Mouse (Mus musculus) cerebral cortex, adult 2 months (tissue): ENCODE data around the gene Fbxl5.

Experiments used
- WGBS: fragments of 180-500 bp; shearing (Covaris S2); methylation state at CpG from one replicate; pipeline ENCODE4 v1.1.7; 2018; 5-methylcytosine and 5-hydroxymethylcytosine counted together

Gene Fbxl5

DNA sequence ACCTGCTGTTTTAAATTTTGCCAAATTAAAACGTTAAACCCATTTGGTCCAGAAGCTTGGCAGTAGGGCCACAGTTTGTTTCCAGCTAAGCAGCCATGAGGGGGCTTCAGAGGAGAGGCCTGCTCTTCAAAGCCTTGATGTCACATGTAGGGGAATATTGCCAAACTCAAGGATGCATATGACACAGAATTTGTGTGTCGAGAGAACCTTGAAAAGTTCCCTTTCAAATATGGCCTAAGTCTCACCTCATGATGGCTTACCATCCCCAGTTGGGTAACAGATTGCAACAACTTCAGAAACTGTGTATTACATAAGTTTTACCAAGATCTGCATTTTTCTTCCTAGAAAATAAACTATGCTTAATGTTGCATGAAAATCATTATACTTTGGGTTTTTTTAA lies 5.4 kb upstream of the Fbxl5 start:
- 79% methylated on average over 2 of the region's 2 CpGs for WGBS

DNA sequence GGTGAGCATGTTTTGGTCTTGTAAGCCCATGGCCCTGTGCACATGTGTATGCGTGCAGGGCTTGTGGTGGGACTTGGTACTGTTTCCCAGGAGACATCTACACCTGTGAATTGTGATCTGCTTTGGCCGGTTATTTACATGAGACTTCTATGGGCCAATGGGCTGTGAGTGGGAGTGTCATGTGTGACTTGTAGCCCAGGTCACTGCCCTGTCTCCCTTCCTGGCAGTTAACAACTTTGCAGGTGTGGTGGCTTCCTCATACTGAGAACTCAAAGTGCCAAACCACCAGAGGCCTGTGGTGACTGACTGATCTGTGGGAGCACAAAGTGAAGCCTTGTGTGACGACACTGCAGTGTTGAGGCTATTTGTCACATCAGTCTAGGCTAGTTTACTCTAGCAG lies 3.1 kb upstream of the Fbxl5 start:
- WGBS: 90% methylated on average over 3 of the region's 3 CpGs

DNA sequence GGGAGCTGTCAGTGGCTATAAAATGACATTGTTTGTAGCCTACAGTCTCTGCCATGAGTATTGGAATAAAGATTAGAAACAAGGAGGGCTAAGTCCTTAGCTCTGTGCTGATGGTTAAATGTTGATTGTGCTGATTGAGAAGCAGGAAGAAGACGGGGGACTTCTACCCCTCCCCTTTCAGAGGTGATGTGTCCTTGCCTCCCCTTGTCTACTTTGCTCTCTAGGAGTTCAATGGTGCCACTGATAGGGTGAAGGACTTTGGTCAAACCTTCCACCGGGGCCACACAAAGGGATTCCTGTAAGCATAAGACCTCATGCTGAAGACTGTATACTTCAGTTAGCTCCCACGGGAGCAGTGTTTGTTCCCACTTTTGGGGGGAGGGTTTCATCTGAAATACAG lies 1.4 kb upstream of the Fbxl5 start:
- WGBS: 74% methylated on average over 3 of the region's 3 CpGs

DNA sequence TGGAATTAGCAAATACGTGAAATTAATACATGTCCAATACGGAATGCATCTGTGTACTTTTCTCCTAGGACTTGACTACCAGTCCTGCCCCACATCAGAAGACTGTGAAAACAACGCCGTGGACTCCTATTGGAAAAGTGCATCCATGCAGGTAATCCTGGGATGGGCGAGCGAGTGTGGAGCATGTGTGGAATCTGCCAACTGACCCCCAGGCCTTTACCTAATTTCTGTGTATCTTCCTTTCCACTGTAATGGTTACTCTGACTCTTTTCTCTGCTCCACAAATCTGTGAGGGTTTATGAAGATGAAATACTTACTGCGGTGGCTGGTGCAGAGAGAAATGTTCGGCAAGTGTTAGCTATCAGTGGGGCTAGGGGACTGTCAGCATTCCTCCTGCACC lies 761 bp upstream of the Fbxl5 start:
- WGBS: 92% methylated on average over 8 of the region's 8 CpGs

DNA sequence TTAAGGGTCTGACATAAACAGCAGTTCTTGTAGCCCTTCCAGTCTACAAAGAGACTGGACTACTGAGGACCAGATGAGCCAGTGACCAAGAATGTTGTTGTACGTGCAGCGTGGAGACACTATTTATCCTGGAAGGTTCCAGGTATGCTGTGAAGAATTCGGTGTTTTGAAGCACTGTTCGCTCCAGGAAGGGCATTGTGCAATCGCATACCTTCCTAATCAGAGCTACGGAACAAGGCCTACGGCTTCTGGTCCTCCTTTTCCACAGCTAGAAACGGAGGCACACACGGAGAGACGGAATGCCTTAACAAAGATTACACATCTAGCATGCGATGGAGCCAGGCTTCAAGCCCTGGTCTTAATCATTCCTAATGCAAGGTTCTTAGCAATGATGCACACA lies 653 bp downstream of the Fbxl5 start:
- 89% methylated on average over 11 of the region's 11 CpGs for WGBS

DNA sequence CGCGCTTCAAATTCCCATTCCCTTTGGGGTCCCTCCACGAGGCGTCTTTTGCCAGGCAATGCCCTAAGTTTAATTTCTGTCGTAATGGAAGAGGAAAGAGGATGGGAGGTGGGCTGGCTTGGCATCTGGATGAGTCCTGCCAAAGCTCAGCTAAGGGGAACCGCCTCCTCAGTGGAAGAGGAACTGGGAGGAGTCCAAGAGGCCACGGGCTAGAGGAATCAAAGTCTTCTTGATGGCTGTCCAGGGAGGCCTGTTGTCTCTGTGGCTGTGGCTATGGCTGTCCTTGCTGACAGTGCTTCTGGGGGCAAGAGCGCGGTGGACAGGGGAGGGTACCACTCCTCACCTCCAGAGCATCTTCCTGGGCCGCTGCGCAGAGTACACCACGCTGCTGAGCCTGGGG lies 2.7 kb downstream of the Fbxl5 start, which contains the start of gene Bst1:
Bst1 (plus strand) TSS at position 191 of the 400 bp plus-strand sequence.
- 66% methylated on average over 12 of the region's 12 CpGs for WGBS

DNA sequence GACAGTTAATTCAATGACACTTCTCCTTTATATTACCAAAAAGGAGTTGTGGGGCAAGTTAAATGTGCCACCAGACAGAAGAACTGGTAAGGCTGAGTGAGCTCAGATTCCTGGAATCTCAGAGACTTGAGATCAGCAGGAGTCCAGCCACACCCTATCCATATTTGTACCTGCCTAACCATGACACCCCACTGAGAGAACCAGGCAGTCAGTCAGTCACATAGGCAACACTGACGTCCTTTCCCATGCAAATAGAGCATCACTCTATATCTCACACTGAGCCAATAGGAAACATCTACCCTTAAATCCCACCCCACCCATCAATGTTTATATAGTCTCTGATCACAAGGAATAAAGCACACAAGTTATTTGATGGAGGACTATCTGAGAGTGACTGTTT lies 5.7 kb downstream of the Fbxl5 start:
- WGBS: 66% methylated on average over 1 of the region's 1 CpGs

DNA sequence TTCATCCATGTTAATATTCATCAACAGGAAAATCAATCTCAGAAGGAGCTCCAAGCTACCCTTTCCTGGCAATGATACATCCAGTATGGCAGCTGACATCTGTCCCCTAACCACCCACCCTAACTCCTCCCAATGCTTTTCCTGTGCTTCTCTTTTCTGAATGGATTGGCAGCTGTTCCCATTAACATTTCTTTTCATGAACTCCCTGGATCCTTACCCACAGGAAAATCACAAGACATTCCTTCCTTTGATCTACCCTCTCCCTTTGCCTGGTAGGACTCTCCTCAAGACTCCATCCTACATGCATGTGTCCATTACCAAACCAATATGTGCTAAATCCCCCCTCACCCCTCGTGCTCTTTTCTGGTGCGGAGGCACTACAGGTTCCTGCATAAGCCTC lies 6.9 kb downstream of the Fbxl5 start:
- WGBS: 89% methylated on average over 2 of the region's 2 CpGs

DNA sequence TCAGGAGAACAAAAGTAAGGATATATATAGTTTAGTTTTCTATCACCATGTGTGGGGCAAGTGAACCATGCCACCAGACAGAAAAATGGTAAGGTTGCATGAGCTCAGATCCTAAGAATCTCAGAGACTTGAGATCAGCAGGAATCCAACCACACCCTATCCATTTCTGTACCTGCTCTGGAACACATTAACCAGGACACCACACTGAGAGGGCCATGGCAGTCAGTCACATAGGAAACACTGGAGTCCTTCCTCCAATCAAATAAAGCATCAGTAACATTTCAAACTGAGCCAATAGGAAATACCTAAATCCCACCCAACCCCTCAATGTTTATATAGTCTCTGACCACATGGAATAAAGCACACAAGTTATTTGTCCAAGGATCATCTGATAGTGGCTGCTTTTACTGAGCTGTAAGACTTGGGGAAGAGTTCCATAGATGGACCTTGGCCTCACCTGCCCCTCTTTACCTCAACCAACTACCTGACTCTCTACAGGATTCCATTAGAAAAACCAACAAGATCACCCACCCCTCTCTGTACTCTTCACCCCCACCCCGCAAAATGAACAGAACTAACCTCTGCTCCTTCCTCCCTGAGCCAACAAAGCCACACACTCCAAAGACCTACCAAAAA lies 10.9 kb downstream of the Fbxl5 start:
- 92% methylated on average over 1 of the region's 1 CpGs for WGBS

DNA sequence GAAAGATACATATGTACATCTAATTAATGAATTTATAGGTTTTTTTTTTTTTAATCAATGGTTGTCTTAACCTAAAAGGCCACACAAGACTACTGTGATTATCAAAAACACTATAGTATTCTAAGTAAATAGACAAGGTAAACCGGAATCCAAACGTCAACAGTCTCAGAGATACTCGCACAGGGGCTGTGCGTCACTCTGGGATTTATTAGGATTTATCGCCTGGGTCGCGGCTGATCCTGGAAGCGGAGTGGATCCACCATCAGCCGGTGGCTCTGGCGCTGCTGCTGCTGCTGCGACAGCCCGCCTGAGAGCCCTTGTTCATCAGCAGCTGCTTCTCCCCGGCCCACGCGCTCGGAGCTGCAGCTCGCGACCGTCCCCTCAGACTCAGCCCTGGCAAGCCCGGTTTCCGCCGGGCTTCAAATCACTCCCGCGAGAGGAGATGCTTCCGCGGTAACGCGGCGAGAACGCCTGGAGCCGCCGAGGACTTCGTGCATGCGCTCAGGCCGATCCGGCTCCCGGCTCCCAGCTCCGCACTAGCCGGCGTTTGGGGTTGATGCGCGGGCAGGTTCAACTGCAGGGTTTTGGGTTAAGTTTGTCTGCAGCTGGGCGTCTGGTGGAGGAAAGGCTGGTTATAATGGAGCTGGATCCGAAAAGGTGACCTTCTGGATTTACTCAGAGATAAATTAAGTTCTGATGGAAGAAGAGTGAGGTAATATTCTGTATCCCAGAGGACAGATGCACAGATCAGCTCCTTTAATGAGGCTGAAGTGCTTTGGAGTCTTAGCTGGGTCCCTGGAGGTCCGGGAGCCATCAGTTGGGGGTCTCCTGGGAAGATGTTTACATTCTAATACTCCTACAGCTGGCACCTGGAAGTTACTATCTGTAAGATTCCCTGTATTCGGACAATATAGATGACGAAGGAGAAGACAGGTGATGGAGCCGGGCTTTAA lies 13.4 kb downstream of the Fbxl5 start:
- WGBS: 5% methylated on average over 48 of the region's 48 CpGs

DNA sequence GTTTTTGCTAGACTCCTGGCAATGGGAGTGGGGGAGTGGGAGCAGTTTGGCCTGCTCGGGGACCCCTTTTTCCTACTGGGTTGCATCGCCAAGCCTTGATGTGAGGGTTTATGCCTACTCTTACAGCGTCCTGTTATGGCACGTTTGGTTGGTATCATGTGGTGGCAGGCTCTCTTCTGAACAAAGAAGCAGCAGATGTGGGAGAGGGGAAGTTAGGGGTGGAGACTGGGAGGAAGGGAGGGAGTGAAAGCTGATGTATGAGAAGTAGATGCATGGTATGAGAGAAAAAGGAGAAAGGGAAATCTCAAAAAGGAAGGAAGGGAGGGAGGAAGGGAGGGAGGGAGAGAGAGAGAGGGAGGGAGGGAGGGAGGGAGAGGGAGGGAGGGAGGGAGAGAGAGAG lies 14.5 kb downstream of the Fbxl5 start:
- WGBS: 75% methylated on average over 4 of the region's 4 CpGs

DNA sequence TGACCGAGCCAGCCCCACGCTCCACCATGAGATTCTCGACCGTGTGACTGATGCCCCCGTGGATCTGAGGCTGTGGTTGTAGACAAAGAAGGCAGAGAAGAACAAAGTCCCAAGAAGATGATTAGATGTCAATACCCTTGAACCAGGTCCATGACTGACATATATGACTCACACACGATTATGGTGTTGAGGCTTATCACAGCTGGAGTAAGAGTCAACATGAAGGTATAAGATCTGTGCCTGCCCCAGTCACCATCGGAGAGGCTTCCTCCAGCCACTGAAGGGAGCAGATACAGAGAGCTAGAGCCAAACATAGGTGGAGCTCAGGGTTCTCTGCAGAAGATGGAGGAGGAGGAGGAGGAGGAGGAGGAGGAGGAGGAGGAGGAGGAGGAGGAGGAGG lies 15.1 kb downstream of the Fbxl5 start:
- 96% methylated on average over 7 of the region's 7 CpGs for WGBS

DNA sequence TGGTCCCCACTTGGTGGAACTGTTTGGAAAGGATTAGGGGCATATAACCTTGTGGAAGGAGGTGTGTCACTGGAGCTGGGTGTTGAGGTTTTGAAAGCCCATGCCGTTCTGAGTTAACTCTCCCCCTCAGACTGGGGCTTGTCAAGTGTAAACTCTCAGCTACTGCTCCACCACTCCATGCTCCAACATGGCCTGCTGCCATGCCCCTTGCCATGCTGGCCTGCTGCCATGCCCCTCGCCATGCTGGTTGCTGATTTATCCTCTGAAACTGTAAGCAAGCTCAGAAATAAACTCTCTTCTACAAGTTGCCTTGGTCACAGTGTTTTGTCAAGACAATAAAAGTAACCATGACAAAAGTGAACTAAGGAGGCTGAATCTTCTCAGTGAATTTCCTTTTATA lies 16.0 kb downstream of the Fbxl5 start:
- 60% methylated on average over 2 of the region's 2 CpGs for WGBS

DNA sequence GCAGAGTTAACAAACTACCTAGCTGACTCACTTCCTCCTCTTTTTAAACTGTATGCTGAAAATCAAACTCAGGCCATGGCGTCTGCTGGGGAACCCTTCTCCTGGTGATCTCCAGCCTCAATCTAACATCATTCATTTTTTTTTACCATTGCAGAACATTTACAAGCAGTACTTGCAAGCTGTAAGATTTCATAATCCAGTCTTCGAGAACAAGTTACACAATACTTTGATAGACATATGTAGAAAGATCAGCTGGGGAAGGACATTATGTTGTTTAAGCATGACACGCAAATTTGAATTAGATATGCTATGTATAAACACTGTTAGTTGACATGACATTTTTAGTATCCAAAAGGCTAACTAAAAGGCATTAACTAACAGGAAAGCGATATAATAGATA lies 19.6 kb downstream of the Fbxl5 start:
- WGBS: 85% methylated on average over 4 of the region's 4 CpGs

DNA sequence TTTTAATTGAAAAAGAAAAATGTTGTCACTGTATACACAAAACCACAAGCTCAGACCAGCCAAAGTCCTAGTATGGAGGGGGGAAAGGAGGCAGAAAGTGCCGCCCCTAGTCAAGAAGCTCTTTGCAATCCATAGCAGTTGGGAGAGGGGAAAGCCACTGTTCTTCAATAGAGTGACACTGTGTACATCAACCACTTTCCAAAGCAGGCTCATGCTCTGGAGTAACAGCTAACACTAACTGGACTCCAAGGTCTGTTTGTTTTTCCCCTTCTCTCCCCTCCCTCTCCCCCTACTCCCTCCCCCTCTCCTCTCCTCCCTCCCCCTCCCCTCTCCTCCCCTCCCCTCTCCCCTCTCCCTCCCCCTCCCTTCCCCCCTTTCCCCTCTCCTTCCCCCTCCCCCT lies 20.7 kb downstream of the Fbxl5 start:
- WGBS: 87% methylated on average over 1 of the region's 1 CpGs

DNA sequence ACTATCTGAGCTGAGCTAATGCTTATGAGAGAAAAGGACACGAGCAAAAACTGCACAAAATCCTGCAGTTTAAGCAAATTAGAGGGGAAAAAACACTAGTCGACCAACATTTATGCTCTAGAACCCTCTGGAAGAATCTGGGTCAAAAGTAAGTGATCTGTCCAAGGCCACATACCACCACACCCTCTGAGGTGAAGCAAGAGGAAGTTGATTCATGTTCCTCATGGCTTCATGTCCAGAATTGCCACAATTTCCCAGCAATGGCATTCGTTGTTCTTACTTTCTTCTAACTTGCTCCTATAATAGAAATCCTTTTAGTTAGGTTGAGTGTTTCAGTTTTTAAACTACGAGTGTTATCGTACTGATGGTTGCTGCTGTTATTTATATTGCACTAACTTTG lies 21.9 kb downstream of the Fbxl5 start:
- 75% methylated on average over 5 of the region's 5 CpGs for WGBS

DNA sequence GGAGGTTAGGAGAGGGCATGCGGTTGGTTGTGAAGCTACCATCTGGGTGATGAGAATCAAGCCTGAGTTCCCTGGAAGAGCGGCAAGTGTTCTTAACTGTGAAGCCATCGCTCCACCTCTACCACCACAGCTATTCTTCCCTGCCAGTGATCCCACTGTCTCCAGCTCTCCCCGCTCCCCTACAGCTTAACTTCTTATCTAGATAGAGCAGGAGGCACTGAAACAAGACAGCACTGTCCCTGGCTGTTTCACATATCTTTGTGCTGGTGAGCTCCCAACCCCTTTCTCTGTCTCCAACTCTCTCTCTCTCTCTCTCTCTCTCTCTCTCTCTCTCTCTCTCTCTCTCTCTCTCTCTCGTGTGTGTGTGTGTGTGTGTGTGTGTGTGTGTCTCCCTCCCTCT lies 29.1 kb downstream of the Fbxl5 start:
- 95% methylated on average over 4 of the region's 5 CpGs for WGBS

DNA sequence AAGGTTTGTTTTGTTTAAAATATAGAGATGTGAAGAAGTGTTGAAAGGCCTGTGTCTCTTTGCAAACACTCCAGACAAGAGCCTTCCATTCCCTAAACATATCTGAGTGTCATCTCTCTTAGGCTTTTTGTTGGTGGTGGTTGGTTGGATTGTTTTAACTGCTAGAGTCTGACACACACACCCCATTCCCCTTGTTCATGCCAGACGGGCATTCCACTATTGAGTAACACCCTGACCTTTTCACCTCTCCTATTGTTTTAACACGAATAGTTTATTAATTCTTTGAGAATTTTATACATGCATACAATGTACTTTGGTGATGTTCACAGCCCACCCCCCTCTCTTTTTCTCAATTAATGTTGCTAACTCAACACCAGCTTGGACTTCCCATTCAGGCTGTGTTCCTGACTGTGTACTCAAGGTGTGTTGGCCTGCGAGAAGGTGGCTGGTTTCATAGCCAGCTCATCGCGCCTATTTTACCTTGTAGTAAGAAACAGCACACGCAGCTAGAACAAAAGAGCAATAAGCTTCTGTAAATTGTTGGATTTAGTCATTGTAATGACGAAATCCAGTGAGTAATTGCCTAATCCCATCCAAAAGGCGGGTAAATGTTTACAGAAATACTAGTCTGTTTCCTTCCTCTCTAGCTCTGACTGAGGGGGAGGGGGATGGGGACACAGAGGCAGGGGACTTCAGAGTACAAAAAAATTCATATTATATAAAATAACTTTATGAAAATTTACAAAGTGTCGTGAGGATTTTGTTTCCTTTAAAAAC lies 33.3 kb downstream of the Fbxl5 start:
- WGBS: 73% methylated on average over 9 of the region's 9 CpGs

DNA sequence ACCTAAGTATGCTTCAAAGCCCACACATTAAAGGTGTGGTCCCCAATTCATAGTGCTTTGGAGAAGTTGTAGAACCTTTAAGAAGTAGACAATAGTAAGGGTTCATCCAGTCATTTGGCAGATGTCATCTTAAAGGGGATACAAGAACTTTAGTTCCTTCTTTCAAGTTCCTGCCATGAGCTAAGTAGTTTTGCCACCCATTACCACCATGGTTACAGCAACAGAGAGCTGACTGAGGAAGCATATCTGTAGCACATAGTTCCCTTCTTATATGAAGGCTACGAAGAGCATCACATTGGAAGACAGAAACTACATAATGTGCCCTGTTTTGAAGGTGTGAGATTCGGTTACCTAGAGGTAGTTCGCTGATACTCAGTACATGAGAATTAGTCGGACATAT lies 34.8 kb downstream of the Fbxl5 start:
- 92% methylated on average over 4 of the region's 4 CpGs for WGBS

DNA sequence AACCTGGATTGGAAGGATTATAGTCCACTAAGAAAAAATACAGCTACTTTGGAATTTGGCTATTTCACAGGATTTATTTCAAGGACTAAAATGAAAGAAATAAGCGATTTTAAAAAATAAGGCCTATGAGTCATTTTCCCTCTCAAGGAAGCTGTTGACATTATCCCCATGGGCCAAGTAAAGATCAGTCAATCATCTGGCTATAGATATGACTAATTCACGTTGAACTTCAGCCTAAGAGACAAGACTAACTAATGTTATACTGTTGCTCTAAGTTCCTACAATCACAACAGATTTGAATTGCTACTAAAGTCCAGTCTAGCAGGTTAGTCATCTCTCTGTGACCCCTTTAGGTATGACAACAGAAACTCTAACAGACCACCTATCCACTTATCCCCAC lies 37.4 kb downstream of the Fbxl5 start:
- WGBS: 73% methylated on average over 2 of the region's 2 CpGs

DNA sequence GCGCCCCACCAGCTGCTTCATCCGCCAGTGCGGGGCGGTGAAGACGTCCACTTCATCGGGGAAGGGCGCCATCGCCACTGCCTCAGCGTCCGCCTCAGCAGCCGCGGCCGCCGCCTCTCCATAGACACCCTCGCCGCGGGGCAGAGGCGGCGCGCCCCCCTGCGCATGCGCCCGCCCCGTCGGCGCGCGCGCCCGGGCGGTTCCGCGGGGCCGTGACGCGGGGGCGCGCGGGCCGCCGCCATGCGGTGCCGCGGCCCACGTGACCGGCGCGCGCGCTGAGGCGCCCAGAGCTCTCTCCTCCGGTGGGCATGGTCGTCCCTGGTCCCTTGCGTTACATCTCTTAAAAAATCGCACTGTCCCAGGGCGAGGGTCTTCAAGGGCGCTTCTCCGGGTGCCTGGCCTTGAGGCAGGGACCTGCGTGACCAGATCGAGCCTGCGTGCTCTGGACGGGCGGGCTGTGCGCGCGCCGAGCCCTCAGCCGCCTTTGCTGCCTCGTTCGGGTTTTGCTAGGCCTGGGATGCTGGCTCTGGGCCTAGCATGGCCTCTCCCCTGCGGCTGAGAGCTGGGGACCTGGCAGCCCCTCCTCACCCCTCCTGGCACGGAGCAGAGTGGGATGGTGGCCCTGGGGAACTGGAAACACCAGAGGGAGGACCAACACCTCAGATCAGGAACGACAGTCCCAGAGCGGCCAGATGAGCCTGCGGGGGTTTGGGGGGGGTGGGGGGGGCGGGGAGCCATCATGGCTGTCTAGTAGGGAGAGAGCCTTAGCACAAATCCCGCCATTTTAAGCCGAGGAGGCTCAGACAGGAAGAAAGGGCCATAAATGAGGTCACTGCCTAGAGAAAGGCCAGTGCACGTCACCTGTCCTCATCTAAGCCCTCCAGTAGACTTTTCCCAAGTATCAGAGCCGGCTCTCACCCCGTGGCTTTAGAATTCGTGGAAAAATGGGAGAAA lies 39.2 kb downstream of the Fbxl5 start:
- WGBS: 3% methylated on average over 76 of the region's 82 CpGs
